Mouse (Mus musculus): ENCODE measurements around the gene Flrt1.

GRCm38 (mm10) chr19:7057722-7058207 lies 47.8 kb downstream of the Flrt1 start:
- TF ChIP-seq CTCF (IDR thresholded peaks at IDR 0.05; ENCODE audit: borderline replicate concordance, control insufficient read depth, extremely low read depth, insufficient read depth, low read length, poor library complexity) (no peak), POLR2A (IDR thresholded peaks at IDR 0.05; ENCODE audit: control insufficient read depth, extremely low read depth, insufficient read depth, low read length, poor library complexity) (no peak)
